Mouse (Mus musculus): ENCODE results near the gene Supt4a. TPM values are rescaled to one million over a fixed set of nuclear protein-coding genes. Genes with fewer than 3 reads are reported as not detected.

The Supt4a gene
- total and polyA plus RNA-seq, 2 experiments from 2014 or later, result 60.7 to 135 TPM

DNA sequence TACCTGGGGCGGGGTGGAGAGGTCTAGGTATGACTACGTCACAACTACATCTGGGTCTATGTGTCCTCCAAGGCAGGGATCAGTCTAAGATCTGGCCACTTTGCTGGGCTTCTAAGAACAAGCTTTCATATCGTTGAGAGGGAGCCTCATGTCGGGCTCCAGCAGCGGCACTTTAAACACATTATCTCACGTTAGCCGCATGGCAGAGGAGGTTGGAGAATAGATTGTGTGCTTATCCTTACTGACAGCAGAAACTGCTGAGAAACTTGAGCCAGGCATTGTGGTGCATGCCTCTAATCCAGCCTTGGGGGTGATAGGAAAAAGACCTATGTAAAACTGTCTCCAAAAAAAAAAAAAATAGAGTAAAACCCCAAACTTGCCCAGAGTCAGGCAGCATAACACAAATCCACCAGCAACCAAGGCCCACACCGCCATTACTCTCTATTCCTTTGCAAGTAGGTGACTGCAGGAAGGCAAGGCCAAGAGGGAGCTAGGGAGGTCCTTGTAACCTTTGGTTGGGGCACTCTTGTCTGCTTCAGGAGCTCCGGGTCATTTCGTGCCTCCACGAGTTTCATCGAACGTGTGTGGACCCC lies 7.7 kb upstream of the Supt4a start:
- DNase-seq (ENCODE audit: low spot score), result no peak
- H3K4me1 ChIP-seq (ENCODE audit: insufficient read depth, low read length), result no peaks in the 10 kb centered on the region
- 89% methylated on average over 13 of the region's 13 CpGs for WGBS
- TF ChIP-seq CTCF (IDR thresholded peaks at IDR 0.05; ENCODE audit: low read depth), result no peak
- no peaks in the 10 kb centered on the region for H3K9me3 ChIP-seq (ENCODE audit: low read length)
- H3K36me3 ChIP-seq (ENCODE audit: insufficient read depth, low read length), result no peaks in the 10 kb centered on the region
- H3K9ac ChIP-seq (replicated peaks; ENCODE audit: low read length), result no peak overlapping the region
- no peak overlapping the region for H3K27ac ChIP-seq
- no peaks in the 10 kb centered on the region for H3K27me3 ChIP-seq (ENCODE audit: insufficient read depth, low read length)
- H3K4me3 ChIP-seq (ENCODE audit: low read length), result no peak overlapping the region
- H3K4me2 ChIP-seq (ENCODE audit: low read depth, low read length), result no peak overlapping the region
- ATAC-seq, result no peak

DNA sequence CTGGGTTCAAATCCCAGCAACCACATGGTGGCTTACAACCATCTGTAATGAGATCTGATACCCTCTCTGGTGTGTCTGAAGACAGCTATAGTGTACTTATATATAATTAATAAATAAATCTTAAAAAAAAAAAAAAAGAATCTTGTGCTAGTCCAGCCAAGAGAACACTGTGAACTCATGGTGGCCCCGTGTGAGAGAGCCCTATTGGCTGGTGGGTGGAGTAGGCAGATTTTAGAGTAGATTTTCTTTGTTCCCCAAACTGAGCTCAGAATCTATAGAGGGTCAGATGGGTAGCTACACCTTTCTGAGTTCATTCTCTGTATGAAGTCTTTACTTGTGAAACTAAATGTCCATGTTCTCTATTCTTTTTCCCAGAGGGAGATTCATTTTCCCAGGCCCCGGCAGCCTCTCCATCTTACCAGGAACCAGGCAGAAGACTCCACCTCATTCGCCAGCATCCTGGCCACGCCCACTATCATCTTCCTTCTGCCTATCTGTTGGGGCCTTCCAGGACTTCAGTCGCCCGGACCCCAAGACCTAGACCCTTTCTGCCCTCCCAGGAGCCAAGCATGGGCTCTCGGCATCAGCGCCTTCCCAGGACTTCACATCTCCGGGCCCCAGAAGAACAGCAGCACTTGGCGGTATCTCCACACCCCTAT lies 6.6 kb upstream of the Supt4a start:
- H3K4me1 ChIP-seq (ENCODE audit: insufficient read depth, low read length), result no peaks in the 10 kb centered on the region
- H3K4me2 ChIP-seq (ENCODE audit: low read depth, low read length), result no peak overlapping the region
- no peaks in the 10 kb centered on the region for H3K9me3 ChIP-seq (ENCODE audit: low read length)
- H3K4me3 ChIP-seq (ENCODE audit: low read length), result no peak overlapping the region
- H3K27ac ChIP-seq, result no peak overlapping the region
- no peaks in the 10 kb centered on the region for H3K36me3 ChIP-seq (ENCODE audit: insufficient read depth, low read length)
- DNase-seq (ENCODE audit: low spot score) (no peak), ATAC-seq (no peak)
- no peak for TF ChIP-seq CTCF (IDR thresholded peaks at IDR 0.05; ENCODE audit: low read depth)
- 77% methylated on average over 10 of the region's 10 CpGs for WGBS
- no peak overlapping the region for H3K9ac ChIP-seq (replicated peaks; ENCODE audit: low read length)
- H3K27me3 ChIP-seq (ENCODE audit: insufficient read depth, low read length), result no peaks in the 10 kb centered on the region

DNA sequence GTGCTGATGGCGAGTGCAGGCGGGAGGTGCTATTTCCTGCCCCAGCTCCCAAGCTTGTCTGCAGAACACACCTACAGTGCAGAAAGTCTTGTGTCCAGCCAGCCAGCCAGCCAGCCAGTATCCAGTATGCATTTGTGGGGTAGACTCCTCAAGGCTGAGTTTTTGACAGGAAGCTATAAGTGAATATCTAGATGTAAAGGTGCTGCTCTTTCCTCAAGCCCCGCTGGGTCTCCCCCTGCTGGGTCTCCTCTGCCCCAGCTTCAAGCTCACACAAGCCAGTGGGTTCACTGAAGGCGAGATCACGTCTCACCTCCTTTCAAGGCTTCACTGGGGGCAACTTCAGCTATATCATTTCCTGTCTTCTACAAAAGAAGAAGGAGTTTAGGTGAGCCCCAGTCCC lies 3.0 kb upstream of the Supt4a start:
- Histone ChIP-seq H3K4me1 (ENCODE audit: insufficient read depth, low read length) (peaks cover 8% of the 10 kb centered on the region), H3K36me3 (ENCODE audit: insufficient read depth, low read length) (no peaks in the 10 kb centered on the region), H3K27me3 (ENCODE audit: insufficient read depth, low read length) (no peaks in the 10 kb centered on the region), H3K4me3 (ENCODE audit: low read length) (no peak overlapping the region), H3K27ac (no peak overlapping the region), H3K4me2 (ENCODE audit: low read depth, low read length) (peak overlapping the region; percentile 29; the same call in 1 of the 2 replicates), H3K9me3 (ENCODE audit: low read length) (no peaks in the 10 kb centered on the region), H3K9ac (replicated peaks; ENCODE audit: low read length) (no peak overlapping the region)
- TF ChIP-seq CTCF (IDR thresholded peaks at IDR 0.05; ENCODE audit: low read depth), result no peak
- ATAC-seq (no peak), DNase-seq (ENCODE audit: low spot score) (no peak)
- 54% methylated on average over 5 of the region's 5 CpGs for WGBS

DNA sequence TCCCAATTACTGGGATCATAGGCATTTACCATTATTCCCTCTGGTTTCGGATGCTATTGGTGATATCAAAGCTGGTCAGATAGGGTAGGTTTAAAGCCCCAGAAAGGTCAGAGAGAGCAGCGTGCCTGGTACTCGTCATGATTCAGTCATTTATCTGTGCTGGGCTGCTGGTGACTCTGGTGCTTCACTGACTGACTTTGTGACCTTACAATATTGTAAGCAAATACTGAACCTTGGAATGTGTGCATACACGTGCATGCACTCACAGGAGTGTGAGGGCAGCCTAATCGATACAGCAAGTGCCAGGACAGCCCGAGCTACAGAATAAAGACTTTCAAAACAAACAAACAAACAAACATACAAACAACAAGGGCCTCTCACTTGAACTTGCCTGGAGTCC lies 1.7 kb upstream of the Supt4a start:
- H3K27ac ChIP-seq, result no peak overlapping the region
- no peaks in the 10 kb centered on the region for H3K9me3 ChIP-seq (ENCODE audit: low read length)
- H3K4me3 ChIP-seq (ENCODE audit: low read length), result no peak overlapping the region
- H3K36me3 ChIP-seq (ENCODE audit: insufficient read depth, low read length), result no peaks in the 10 kb centered on the region; the same call in 1 of the 2 replicates
- WGBS, result 87% methylated on average over 6 of the region's 6 CpGs
- H3K4me1 ChIP-seq (ENCODE audit: insufficient read depth, low read length), result peaks cover 8% of the 10 kb centered on the region
- no peak for TF ChIP-seq CTCF (IDR thresholded peaks at IDR 0.05; ENCODE audit: low read depth)
- no peak for ATAC-seq
- no peak overlapping the region for H3K4me2 ChIP-seq (ENCODE audit: low read depth, low read length)
- H3K27me3 ChIP-seq (ENCODE audit: insufficient read depth, low read length), result no peaks in the 10 kb centered on the region
- no peak for DNase-seq (ENCODE audit: low spot score)
- H3K9ac ChIP-seq (replicated peaks; ENCODE audit: low read length), result no peak overlapping the region

DNA sequence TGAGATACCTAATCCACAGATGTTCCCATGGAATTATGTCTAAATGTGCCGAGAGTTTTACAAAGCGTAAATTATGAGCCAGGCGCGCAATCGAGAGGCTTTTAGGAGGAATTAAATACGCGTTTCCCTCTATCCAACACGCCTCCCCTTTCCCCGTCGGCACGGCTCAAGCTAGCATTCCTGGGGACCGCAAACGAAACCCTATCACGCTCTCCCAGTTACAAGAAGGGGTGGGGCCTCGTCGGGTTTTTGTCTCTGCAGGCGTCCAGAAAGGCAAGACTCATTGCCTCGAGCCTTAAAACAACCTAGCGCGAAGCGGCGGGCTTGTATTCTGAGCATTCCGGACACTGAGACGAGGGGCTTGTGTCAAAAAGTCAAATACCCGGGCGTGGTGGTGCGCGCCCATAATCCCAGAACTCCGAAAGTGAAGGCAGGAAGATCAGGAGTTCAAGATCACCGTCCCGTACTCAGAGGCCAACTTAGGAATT lies 661 bp upstream of the Supt4a start:
- H3K4me3 ChIP-seq (ENCODE audit: low read length), result peak overlapping the region; percentile 82
- H3K27ac ChIP-seq, result peak overlapping the region; percentile 79
- peak overlapping the region; percentile 43 for H3K9ac ChIP-seq (replicated peaks; ENCODE audit: low read length)
- peak; percentile 38 for ATAC-seq
- no peaks in the 10 kb centered on the region for H3K9me3 ChIP-seq (ENCODE audit: low read length)
- TF ChIP-seq CTCF (IDR thresholded peaks at IDR 0.05; ENCODE audit: low read depth), result no peak
- H3K4me1 ChIP-seq (ENCODE audit: insufficient read depth, low read length), result peaks cover 8% of the 10 kb centered on the region
- H3K27me3 ChIP-seq (ENCODE audit: insufficient read depth, low read length), result no peaks in the 10 kb centered on the region
- peak overlapping the region; percentile 98 for H3K4me2 ChIP-seq (ENCODE audit: low read depth, low read length)
- peaks cover 4% of the 10 kb centered on the region for H3K36me3 ChIP-seq (ENCODE audit: insufficient read depth, low read length)
- 2% methylated on average over 31 of the region's 31 CpGs for WGBS
- DNase-seq (ENCODE audit: low spot score), result peak; percentile 60

DNA sequence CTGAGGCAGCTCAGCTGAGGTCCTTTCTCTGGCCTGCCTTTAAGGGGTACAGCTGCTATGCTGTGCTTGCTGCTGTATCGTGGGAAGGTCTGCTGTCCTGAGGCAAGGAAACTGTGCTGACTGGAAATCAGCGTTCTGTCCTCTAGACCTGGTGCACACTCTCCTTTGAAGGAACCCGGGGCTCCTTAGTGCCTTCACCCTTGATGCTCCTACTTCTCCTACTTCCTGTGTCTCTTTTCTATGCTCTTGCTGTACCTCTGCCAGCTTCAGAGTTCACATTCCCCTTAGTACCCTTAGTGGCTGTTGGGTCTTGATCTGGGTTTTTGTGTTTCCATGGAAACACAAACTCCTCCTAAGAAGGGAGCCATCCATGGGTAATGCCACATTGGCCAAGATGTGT lies 6.3 kb downstream of the Supt4a start:
- 93% methylated on average over 3 of the region's 3 CpGs for WGBS
- Histone ChIP-seq H3K27ac (no peak overlapping the region), H3K4me2 (ENCODE audit: low read depth, low read length) (no peak overlapping the region), H3K9ac (replicated peaks; ENCODE audit: low read length) (no peak overlapping the region), H3K27me3 (ENCODE audit: insufficient read depth, low read length) (no peaks in the 10 kb centered on the region), H3K4me1 (ENCODE audit: insufficient read depth, low read length) (no peaks in the 10 kb centered on the region), H3K36me3 (ENCODE audit: insufficient read depth, low read length) (peaks cover 30% of the 10 kb centered on the region), H3K9me3 (ENCODE audit: low read length) (no peaks in the 10 kb centered on the region), H3K4me3 (ENCODE audit: low read length) (no peak overlapping the region)
- ATAC-seq (no peak), DNase-seq (ENCODE audit: low spot score) (no peak)
- no peak for TF ChIP-seq CTCF (IDR thresholded peaks at IDR 0.05; ENCODE audit: low read depth)

DNA sequence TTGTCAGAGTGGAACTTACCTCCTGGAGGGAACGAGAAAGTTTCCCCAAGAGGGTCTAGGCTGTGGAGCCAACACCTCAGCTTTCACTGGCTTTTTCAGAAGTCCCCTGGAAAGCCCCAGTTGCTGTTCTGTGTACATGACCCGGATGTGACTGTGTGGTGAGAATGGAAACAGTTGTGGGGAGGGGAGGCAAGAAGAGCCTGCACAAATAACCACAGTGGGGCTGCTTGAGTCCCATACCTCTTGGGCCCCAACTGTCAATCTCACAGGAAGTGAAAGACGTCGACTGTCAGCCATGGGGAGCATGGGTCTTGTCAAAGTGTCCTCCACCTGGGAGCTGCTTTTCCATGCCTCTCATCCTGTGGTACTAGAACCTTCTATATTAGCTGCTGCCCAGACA lies 7.6 kb downstream of the Supt4a start:
- H3K27ac ChIP-seq, result no peak overlapping the region
- 89% methylated on average over 4 of the region's 4 CpGs for WGBS
- TF ChIP-seq CTCF (IDR thresholded peaks at IDR 0.05; ENCODE audit: low read depth), result no peak
- H3K27me3 ChIP-seq (ENCODE audit: insufficient read depth, low read length), result no peaks in the 10 kb centered on the region
- ATAC-seq, result no peak
- H3K9ac ChIP-seq (replicated peaks; ENCODE audit: low read length), result no peak overlapping the region
- H3K36me3 ChIP-seq (ENCODE audit: insufficient read depth, low read length), result peaks cover 30% of the 10 kb centered on the region
- no peak overlapping the region for H3K4me3 ChIP-seq (ENCODE audit: low read length)
- H3K4me2 ChIP-seq (ENCODE audit: low read depth, low read length), result no peak overlapping the region
- H3K9me3 ChIP-seq (ENCODE audit: low read length), result no peaks in the 10 kb centered on the region
- no peak for DNase-seq (ENCODE audit: low spot score)
- no peaks in the 10 kb centered on the region for H3K4me1 ChIP-seq (ENCODE audit: insufficient read depth, low read length)
